Mouse (Mus musculus) lung, adult 2 months (tissue): Measurements from ENCODE around the gene Rsbn1l.

Experiments used
- CTCF ChIP-seq: fragments of 200-500 bp; IDR thresholded peaks from 2 replicates; pipeline ENCODE4 v1.5.1; 2011; ENCODE audit warnings: mild to moderate bottlenecking, low read length, control low read depth; ENCODE audit not compliant: insufficient read depth
- POLR2A ChIP-seq: fragments of 200-500 bp; IDR thresholded peaks from 2 replicates; pipeline ENCODE4 v1.6.1; 2011; ENCODE audit warnings: low read depth, mild to moderate bottlenecking, control low read depth, low read length, borderline replicate concordance; ENCODE audit errors: extremely low read depth

- TF ChIP-seq CTCF (no peak), POLR2A (no peak)
Measured at GRCm38 (mm10) chr5:20990062-20990809, 34.0 kb upstream of the Rsbn1l start.
